Mouse (Mus musculus) heart, postnatal 0 days (tissue): Measurements from ENCODE around the gene 1700067K01Rik. TPM values are rescaled to one million over a fixed set of nuclear protein-coding genes. Genes with fewer than 3 reads are reported as not detected.

ENCODE experiments used
- ATAC-seq: fragments of 200-750 bp; cut with Nextera tagmentation; 2 replicates; pipeline ENCODE4 v1.8.0; 2017; ENCODE audit warnings: low read depth, moderate number of reproducible peaks, moderate library complexity; ENCODE audit not compliant: insufficient read depth
- DNase-seq: peaks from one replicate; pipeline ENCODE4 v3.0.0-alpha.2; 2016; ENCODE audit warnings: low spot score
- H3K27ac ChIP-seq: fragments of 300-500 bp; sonication (generic); 2 replicates; pipeline ENCODE4 v1.5.1; 2014; ENCODE audit warnings: low read depth, mild to moderate bottlenecking
- H3K27me3 ChIP-seq: fragments of 300-500 bp; sonication (generic); 2 replicates; pipeline ENCODE4 v1.6.1; 2014; ENCODE audit warnings: low read length, mixed read lengths; ENCODE audit not compliant: control insufficient read depth, insufficient read depth
- H3K36me3 ChIP-seq: fragments of 300-500 bp; sonication (generic); replicated peaks from 2 replicates; pipeline ENCODE4 v1.6.1; 2014; ENCODE audit warnings: low read length, mixed read lengths; ENCODE audit not compliant: control insufficient read depth, insufficient read depth
- H3K4me1 ChIP-seq: fragments of 300-500 bp; sonication (generic); 2 replicates; pipeline ENCODE4 v1.6.1; 2014; ENCODE audit warnings: antibody characterized with exemption; ENCODE audit not compliant: control insufficient read depth, insufficient read depth
- H3K4me2 ChIP-seq: fragments of 300-500 bp; sonication (generic); 2 replicates; pipeline ENCODE4 v1.6.1; 2014; ENCODE audit warnings: low read depth, mild to moderate bottlenecking, low read length, moderate library complexity
- H3K4me3 ChIP-seq: fragments of 300-500 bp; sonication (generic); 2 replicates; pipeline ENCODE4 v1.5.1; 2014; ENCODE audit warnings: low read depth, low read length
- H3K9ac ChIP-seq: fragments of 300-500 bp; sonication (generic); replicated peaks from 2 replicates; pipeline ENCODE4 v1.6.1; 2014; ENCODE audit warnings: low read depth, low read length, mixed read lengths
- H3K9me3 ChIP-seq: fragments of 300-500 bp; sonication (generic); replicated peaks from 2 replicates; pipeline ENCODE4 v1.6.1; 2016; ENCODE audit warnings: low read length; ENCODE audit not compliant: control insufficient read depth
- CTCF ChIP-seq: IDR thresholded peaks from 2 replicates; pipeline ENCODE4 v1.5.1; 2016; ENCODE audit warnings: antibody characterized with exemption, control low read depth, low read depth
- EP300 ChIP-seq: IDR thresholded peaks from 2 replicates; pipeline ENCODE4 v1.6.1; 2016; ENCODE audit warnings: antibody characterized with exemption, low read depth
- WGBS: fragments of 180-500 bp; shearing (Covaris S2); extraction: QIAGEN DNeasy Blood & Tissue Kit; methylation state at CpG from one replicate; pipeline ENCODE4 v1.1.7; 2014; 5-methylcytosine and 5-hydroxymethylcytosine counted together
- polyA plus RNA-seq: library from polyadenylated mRNA; unstranded; fragments of >200 nt; fragmentation: Nextera tagmentation; extraction: Ambion mirVana; gene quantifications from 2 replicates; pipeline ENCODE4 v1.2.1, GENCODE M21; 2015
- total RNA-seq: library from RNA; depleted of rRNA; stranded (reverse); fragments of >200 nt; gene quantifications from 2 replicates; pipeline ENCODE4 v1.2.3, GENCODE M21; 2014; ENCODE audit warnings: low replicate concordance

Gene 1700067K01Rik
- total and polyA plus RNA-seq, 2 experiments from 2014 or later = 1.3 TPM; not detected in 1

GRCm38 (mm10) chr8:83964015-83964765 is 37.1 kb upstream of the 1700067K01Rik start:
- TF ChIP-seq CTCF (no peak), EP300 (no peak)
- Histone ChIP-seq H3K9ac (no peak overlapping the region), H3K27me3 (no peaks in the 10 kb centered on the region), H3K4me2 (no peak overlapping the region), H3K4me3 (no peak overlapping the region), H3K9me3 (no peaks in the 10 kb centered on the region), H3K4me1 (peaks cover 11% of the 10 kb centered on the region), H3K27ac (peak overlapping the region; percentile 80), H3K36me3 (peaks cover 24% of the 10 kb centered on the region)
- ATAC-seq = peak; percentile 90
- DNase-seq = peak; percentile 82
- WGBS = 42% methylated on average over 5 of the region's 5 CpGs

- Histone ChIP-seq H3K27me3 (no peaks in the 10 kb centered on the region), H3K27ac (no peak overlapping the region), H3K36me3 (peaks cover 32% of the 10 kb centered on the region), H3K9me3 (no peaks in the 10 kb centered on the region), H3K4me3 (no peak overlapping the region), H3K9ac (no peak overlapping the region), H3K4me2 (no peak overlapping the region), H3K4me1 (peaks cover 14% of the 10 kb centered on the region)
- WGBS = 91% methylated on average over 7 of the region's 7 CpGs
- DNase-seq (no peak), ATAC-seq (no peak)
- no peak for TF ChIP-seq CTCF
- TF ChIP-seq EP300 = no peak
Observed at GRCm38 (mm10) chr8:83967701-83968100, 33.6 kb upstream of the 1700067K01Rik start.

- no peak for DNase-seq
- Histone ChIP-seq H3K4me1 (peaks cover 17% of the 10 kb centered on the region), H3K9me3 (no peaks in the 10 kb centered on the region), H3K4me2 (no peak overlapping the region), H3K4me3 (no peak overlapping the region), H3K27ac (no peak overlapping the region), H3K9ac (no peak overlapping the region), H3K27me3 (no peaks in the 10 kb centered on the region), H3K36me3 (peaks cover 32% of the 10 kb centered on the region)
- no peak for ATAC-seq
- 88% methylated on average over 4 of the region's 4 CpGs for WGBS
- TF ChIP-seq EP300 = no peak
- no peak for TF ChIP-seq CTCF
Observed at GRCm38 (mm10) chr8:83971121-83971520, 30.2 kb upstream of the 1700067K01Rik start.

GRCm38 (mm10) chr8:83971661-83972060 is 29.6 kb upstream of the 1700067K01Rik start:
- peaks cover 29% of the 10 kb centered on the region for H3K36me3 ChIP-seq
- ATAC-seq (no peak), DNase-seq (no peak)
- no peak overlapping the region for H3K9ac ChIP-seq
- peak overlapping the region; percentile 80 for H3K27ac ChIP-seq
- no peaks in the 10 kb centered on the region for H3K27me3 ChIP-seq
- TF ChIP-seq CTCF (no peak), EP300 (no peak)
- no peaks in the 10 kb centered on the region for H3K9me3 ChIP-seq
- 80% methylated on average over 6 of the region's 6 CpGs for WGBS
- H3K4me1 ChIP-seq = peaks cover 20% of the 10 kb centered on the region
- peak overlapping the region; percentile 84 for H3K4me2 ChIP-seq
- peak overlapping the region; percentile 90 for H3K4me3 ChIP-seq

- DNase-seq = peak; percentile 98
- peak within 1 kb of the TSS; percentile 90 for H3K4me3 ChIP-seq
- H3K27me3 ChIP-seq = no peaks in the 10 kb centered on the region
- under 1% methylated on average over 65 of the region's 94 CpGs for WGBS
- H3K36me3 ChIP-seq = peaks cover 25% of the 10 kb centered on the region
- peak within 1 kb of the TSS; percentile 90 for H3K27ac ChIP-seq
- peak within 1 kb of the TSS; percentile 96 for H3K4me2 ChIP-seq
- no peaks in the 10 kb centered on the region for H3K9me3 ChIP-seq
- peaks cover 28% of the 10 kb centered on the region for H3K4me1 ChIP-seq
- TF ChIP-seq EP300 = 0 out of 2 replicates have a peak, but pooled peaks have one; percentile 70
- no peak for TF ChIP-seq CTCF
- H3K9ac ChIP-seq = peak within 1 kb of the TSS; percentile 88
- ATAC-seq = peak; percentile 97
Observed at GRCm38 (mm10) chr8:83972150-83973120, 28.9 kb upstream of the 1700067K01Rik start, which contains the start of gene Prkaca. Prkaca (plus strand) TSS chr8:83972993.
